Mouse (Mus musculus): ENCODE results near the gene Surf4. TPM values are rescaled to one million over a fixed set of nuclear protein-coding genes. Genes with fewer than 3 reads are reported as not detected.
"Not testable (repeated sequence)": the region's sequence is repeated elsewhere in the genome, so short reads cannot be mapped to it uniquely, and the experiment has no call there.

Surf4 gene
- total RNA-seq, 2 experiments from 2014 or later = 190 to 191 TPM

- DNase-seq = peak; percentile 97
Measured at GRCm38 (mm10) chr2:26902467-26903220, 31.1 kb downstream of the Surf4 start, which contains the start of gene Surf6. Surf6 (minus strand) TSS chr2:26902879.

- DNase-seq = no peak
Measured at GRCm38 (mm10) chr2:26901834-26902400, 31.8 kb downstream of the Surf4 start.

GRCm38 (mm10) chr2:26900731-26901130 lies 33.0 kb downstream of the Surf4 start:
- no peak for DNase-seq

- DNase-seq = no peak
Measured at GRCm38 (mm10) chr2:26895898-26896297, 37.8 kb downstream of the Surf4 start.

- not testable (repeated sequence) for DNase-seq
Measured at GRCm38 (mm10) chr2:26886170-26886569, 47.6 kb downstream of the Surf4 start.

GRCm38 (mm10) chr2:26885541-26885940 lies 48.2 kb downstream of the Surf4 start:
- not testable (repeated sequence) for DNase-seq

GRCm38 (mm10) chr2:26878571-26878970 lies 55.2 kb downstream of the Surf4 start:
- DNase-seq = no peak

- no peak for DNase-seq
Measured at GRCm38 (mm10) chr2:26870666-26871065, 63.1 kb downstream of the Surf4 start.

Other genes with a start within 250 kb of the Surf4 start
- gene Abo, start 68.9 kb downstream of the Surf4 start, total RNA-seq (2021) = not detected
- 10 to 100 TPM; 28.5 to 32.7 TPM for gene Surf6, start 31.0 kb downstream of the Surf4 start, total RNA-seq (2021)
- gene Med22, start 23.3 kb downstream of the Surf4 start, total RNA-seq (2021) = 10 to 100 TPM; 54.5 to 56.6 TPM
- gene Rpl7a, start 23.2 kb downstream of the Surf4 start, total RNA-seq (2021) = 100 to 1,000 TPM; 527 to 531 TPM
- 10 to 100 TPM; 37.5 to 40.1 TPM for gene Surf2, start 17.6 kb downstream of the Surf4 start, total RNA-seq (2021)
- 100 to 1,000 TPM in 1 of 2 experiments, 10 to 100 TPM in 1; 99.3 to 120 TPM for gene Surf1, start 17.4 kb downstream of the Surf4 start, total RNA-seq (2021)
- under 1 TPM; 0.13 to 0.46 TPM for gene Stkld1, start 119 bp upstream of the Surf4 start, total RNA-seq (2021)
- 10 to 100 TPM; 27.8 to 39.1 TPM for gene Rexo4, start 30.5 kb upstream of the Surf4 start, total RNA-seq (2021)
- gene Adamts13, start 39.5 kb upstream of the Surf4 start, total RNA-seq (2021) = not detected
- 10 to 100 TPM; 50.9 to 58.8 TPM for gene Cacfd1, start 76.0 kb upstream of the Surf4 start, total RNA-seq (2021)
- gene Slc2a6, start 94.1 kb upstream of the Surf4 start, total RNA-seq (2021) = under 1 TPM; 0.36 to 0.69 TPM
- gene Mymk, start 138.3 kb upstream of the Surf4 start, total RNA-seq (2021) = not detected
- 10 to 100 TPM; 15.7 to 31.7 TPM for gene Adamtsl2, start 145.5 kb upstream of the Surf4 start, total RNA-seq (2021)
- 1 to 10 TPM; 1.1 to 1.7 TPM for gene Fam163b, start 208.6 kb upstream of the Surf4 start, total RNA-seq (2021)
- gene Dbh, start 231.3 kb upstream of the Surf4 start, total RNA-seq (2021) = 100 to 1,000 TPM; 276 to 331 TPM

Measured in adrenal gland, postnatal 36 days (tissue).